In genomic region chr11:108344759-108345158, GRCm38 (mm10) we compare ENCODE assay signal across 11 mouse cellular contexts. TPM values are rescaled to one million over a fixed set of nuclear protein-coding genes. Genes with fewer than 3 reads are reported as not detected.
DNase-seq lines count a peak whose midpoint lies in the region; ATAC-seq and TF ChIP-seq lines count a peak whose summit lies in the region.
"Had no signal": no experiment of that assay in that cellular context is flagged by ENCODE, and none has a peak within 500 bp of the region (broad histone marks: within the 10 kb centered on the region; RNA-seq: fewer than 3 reads in every experiment).

No protein-coding gene starts in this region.

- WGBS in stomach, embryonic 14.5 days: 66% methylated on average over 8 of the region's 8 CpGs
- 70% methylated on average over 8 of the region's 8 CpGs for WGBS in stomach, postnatal 0 days
- 70% methylated on average over 8 of the region's 8 CpGs for WGBS in liver, embryonic 12.5 days (ENCODE audit: insufficient replicate concordance)

- H3K27ac ChIP-seq in stomach, embryonic 14.5 days (ENCODE audit: low read length): no peak overlapping the region
- no peak overlapping the region for H3K27ac ChIP-seq in stomach, postnatal 0 days (replicated peaks)
- H3K27ac ChIP-seq in liver, embryonic 12.5 days: no peak overlapping the region

- H3K4me1 ChIP-seq in stomach, embryonic 14.5 days (ENCODE audit: control insufficient read depth, insufficient read depth, low read length): peaks cover 3% of the 10 kb centered on the region; the same call in 1 of the 2 replicates
- 0 out of 2 replicates have a peak, but pooled peaks cover 2% of the 10 kb centered on the region for H3K4me1 ChIP-seq in stomach, postnatal 0 days (replicated peaks; ENCODE audit: control insufficient read depth, insufficient read depth)
- H3K4me1 ChIP-seq in liver, embryonic 12.5 days: peaks cover 32% of the 10 kb centered on the region

- TF ChIP-seq CTCF in stomach, postnatal 0 days (IDR thresholded peaks at IDR 0.05; ENCODE audit: low read depth): no peak

- no peaks in the 10 kb centered on the region for H3K36me3 ChIP-seq in stomach, embryonic 14.5 days (ENCODE audit: control insufficient read depth, insufficient read depth, low read length)
- H3K36me3 ChIP-seq in stomach, postnatal 0 days (ENCODE audit: control insufficient read depth, insufficient read depth, low read length): no peaks in the 10 kb centered on the region
- no peaks in the 10 kb centered on the region for H3K36me3 ChIP-seq in liver, embryonic 12.5 days

- H3K4me3 ChIP-seq in stomach, embryonic 14.5 days (ENCODE audit: low read depth, low read length): peak overlapping the region; percentile 80; the same call in 1 of the 2 replicates
- H3K4me3 ChIP-seq in stomach, postnatal 0 days (ENCODE audit: low read depth, low read length): no peak overlapping the region
- peak overlapping the region; percentile 77 for H3K4me3 ChIP-seq in liver, embryonic 12.5 days

- intact Hi-C loops in heart, postnatal 10 days (cut with DNase I): loop anchor here (2.0 to 5.0 kb wide), 4 partner anchors 32 to 127 kb away; no protein-coding TSS in a partner anchor

- H3K27me3 ChIP-seq in stomach, embryonic 14.5 days (ENCODE audit: control insufficient read depth, insufficient read depth, low read length): no peaks in the 10 kb centered on the region
- H3K27me3 ChIP-seq in stomach, postnatal 0 days (ENCODE audit: control insufficient read depth, insufficient read depth, low read length): no peaks in the 10 kb centered on the region
- H3K27me3 ChIP-seq in liver, embryonic 12.5 days (replicated peaks): peaks cover 60% of the 10 kb centered on the region

- peak overlapping the region; percentile 100 for H3K4me2 ChIP-seq in stomach, embryonic 14.5 days (replicated peaks; ENCODE audit: low read depth, low read length)
- no peak overlapping the region for H3K4me2 ChIP-seq in stomach, postnatal 0 days (replicated peaks; ENCODE audit: low read depth)
- peak overlapping the region; percentile 98 for H3K4me2 ChIP-seq in liver, embryonic 12.5 days

- TF ChIP-seq EP300 in stomach, postnatal 0 days (optimal IDR thresholded peaks at IDR 0.05): no peak

- no peaks in the 10 kb centered on the region for H3K9me3 ChIP-seq in stomach, embryonic 14.5 days (ENCODE audit: control insufficient read depth, low read depth, low read length)
- H3K9me3 ChIP-seq in stomach, postnatal 0 days (ENCODE audit: control insufficient read depth, low read length): no peaks in the 10 kb centered on the region
- no peaks in the 10 kb centered on the region for H3K9me3 ChIP-seq in liver, embryonic 12.5 days (replicated peaks)

- DNase-seq in heart, adult 11 months: peak; percentile 87
- DNase-seq in heart, postnatal 10 days: no peak
- DNase-seq in stomach, postnatal 0 days (ENCODE audit: low spot score): no peak
- DNase-seq in embryo, embryonic 10.5 days (ENCODE audit: low spot score): no peak
- DNase-seq in cerebellum, adult 8-10 months: no peak
- DNase-seq in ovary, postnatal 10 days (ENCODE audit: low spot score): no peak
- DNase-seq: cerebellum, postnatal 36 days; kidney, adult 18-20 months had no signal

- no peak for ATAC-seq in stomach, embryonic 14.5 days (ENCODE audit: insufficient number of reproducible peaks, insufficient read depth, low FRiP score, low read depth)
- no peak for ATAC-seq in stomach, postnatal 0 days (ENCODE audit: low FRiP score, low TSS enrichment)
- ATAC-seq in liver, embryonic 12.5 days: no peak

- H3K9ac ChIP-seq in stomach, embryonic 14.5 days (replicated peaks; ENCODE audit: low read depth, low read length): no peak overlapping the region
- no peak overlapping the region for H3K9ac ChIP-seq in stomach, postnatal 0 days (ENCODE audit: low read length)
- H3K9ac ChIP-seq in liver, embryonic 12.5 days: no peak overlapping the region

RNA-seq across cellular contexts. Expression of gene Prkca, which starts 1.0 kb away (rescaled TPM):
- total RNA-seq in heart, postnatal 10 days (2021): 10 to 100 TPM; 44.8 to 52.4 TPM
- 8.6 and 9.1 TPM in 2 replicates for polyA plus RNA-seq in stomach, embryonic 14.5 days (2014; fragmentation: Nextera tagmentation; extraction: Ambion mirVana)
- polyA plus RNA-seq in stomach, postnatal 0 days (2015; fragmentation: Nextera tagmentation; extraction: Ambion mirVana): 3.7 and 5.1 TPM in 2 replicates
- 6.4 and 7.5 TPM in 2 replicates for polyA plus RNA-seq in liver, embryonic 12.5 days (2016; fragmentation: Nextera tagmentation; extraction: Ambion mirVana)

RNA-seq across cellular contexts. Expression of gene Apoh, which starts 1.6 kb away (rescaled TPM):
- total RNA-seq in heart, postnatal 10 days (2021): under 1 TPM in 1 of 2 experiments, not detected in 1; 0.22 TPM
- polyA plus RNA-seq in stomach, embryonic 14.5 days (2014; fragmentation: Nextera tagmentation; extraction: Ambion mirVana): 0.28 and 0.69 TPM in 2 replicates
- 3.3 and 7.0 TPM in 2 replicates for polyA plus RNA-seq in stomach, postnatal 0 days (2015; fragmentation: Nextera tagmentation; extraction: Ambion mirVana)
- polyA plus RNA-seq in liver, embryonic 12.5 days (2016; fragmentation: Nextera tagmentation; extraction: Ambion mirVana): 36.3 and 36.7 TPM in 2 replicates
- polyA plus RNA-seq: spleen, adult 2 months had no signal
